Mouse (Mus musculus) forebrain, embryonic 13.5 days (tissue): ENCODE data around the gene Slc44a3. TPM values are rescaled to one million over a fixed set of nuclear protein-coding genes. Genes with fewer than 3 reads are reported as not detected.

Experiments used
- polyA plus RNA-seq: library from polyadenylated mRNA; unstranded; fragments of >200 nt; fragmentation: Nextera tagmentation; extraction: Ambion mirVana; gene quantifications from 2 replicates; pipeline ENCODE4 v1.2.1, GENCODE M21; 2015

Slc44a3 gene
- polyA plus RNA-seq, 1 experiment from 2014 or later, result 0.57 TPM

Other genes starting within 250 kb of the Slc44a3 start
- gene Tmem56, start 249.3 kb downstream of the Slc44a3 start, polyA plus RNA-seq, result 2.1 and 2.4 TPM in 2 replicates
- 33.1 and 34.8 TPM in 2 replicates for gene Alg14, start 240.6 kb downstream of the Slc44a3 start, polyA plus RNA-seq
- 770 and 773 TPM in 2 replicates for gene Cnn3, start 105.9 kb downstream of the Slc44a3 start, polyA plus RNA-seq
- not detected in 2 replicates for gene 4930432M17Rik, start 138.4 kb upstream of the Slc44a3 start, polyA plus RNA-seq
- gene F3, start 191.1 kb upstream of the Slc44a3 start, polyA plus RNA-seq, result 6.6 and 8.4 TPM in 2 replicates